In the genomic region with DNA sequence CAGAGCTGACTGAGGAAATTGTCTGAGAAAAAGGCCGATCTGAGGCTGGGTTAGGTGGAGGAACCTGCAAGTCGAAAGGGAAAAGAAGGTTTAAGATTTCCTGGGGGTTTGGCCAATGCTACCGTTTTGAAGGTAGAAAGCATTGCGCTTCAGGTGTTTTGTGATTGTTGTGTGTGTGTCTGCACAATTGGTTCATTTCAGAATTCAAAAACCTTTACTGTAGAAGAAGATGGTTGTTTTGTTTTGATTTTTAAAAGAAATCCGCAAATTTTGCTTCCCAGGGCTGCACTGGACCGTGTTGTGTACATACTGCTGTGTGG, we compare ENCODE assay signal across 8 mouse cellular contexts. TPM values are rescaled to one million over a fixed set of nuclear protein-coding genes. Genes with fewer than 3 reads are reported as not detected.
DNase-seq lines count a peak whose midpoint lies in the region; ATAC-seq and TF ChIP-seq lines count a peak whose summit lies in the region.

No protein-coding gene starts in this region.

- no peak for TF ChIP-seq POLR2A in kidney, adult 2 months (IDR thresholded peaks at IDR 0.05; ENCODE audit: low read depth, low read length)

- peak overlapping the region; percentile 89 for H3K4me2 ChIP-seq in midbrain, embryonic 11.5 days

- peak overlapping the region; percentile 79 for H3K27ac ChIP-seq in kidney, adult 2 months (ENCODE audit: insufficient read depth, low read depth, low read length)
- H3K27ac ChIP-seq in hindbrain, embryonic 10.5 days = peak overlapping the region; percentile 96
- peak overlapping the region; percentile 76 for H3K27ac ChIP-seq in midbrain, embryonic 11.5 days (ENCODE audit: low read depth, low read length)

- no peak for TF ChIP-seq CTCF in kidney, adult 2 months (conservative IDR thresholded peaks at IDR 0.05; ENCODE audit: insufficient read depth, insufficient read length, low read depth, low read length)

- H3K9ac ChIP-seq in midbrain, embryonic 11.5 days (ENCODE audit: low read length) = peak overlapping the region; percentile 90

- H3K27me3 ChIP-seq in kidney, adult 2 months (replicated peaks; ENCODE audit: control insufficient read depth, insufficient read depth, low read length) = no peaks in the 10 kb centered on the region
- peaks cover 3% of the 10 kb centered on the region; the same call in 1 of the 2 replicates for H3K27me3 ChIP-seq in hindbrain, embryonic 10.5 days (ENCODE audit: insufficient read depth, poor library complexity, severe bottlenecking)
- no peaks in the 10 kb centered on the region for H3K27me3 ChIP-seq in midbrain, embryonic 11.5 days (ENCODE audit: control insufficient read depth, insufficient read depth, low read length)

- no peaks in the 10 kb centered on the region for H3K9me3 ChIP-seq in hindbrain, embryonic 10.5 days
- H3K9me3 ChIP-seq in midbrain, embryonic 11.5 days (ENCODE audit: control insufficient read depth, low read length) = no peaks in the 10 kb centered on the region

- H3K36me3 ChIP-seq in kidney, adult 2 months (ENCODE audit: control insufficient read depth, insufficient read depth, low read length) = no peaks in the 10 kb centered on the region
- peaks cover 2% of the 10 kb centered on the region; the same call in 1 of the 2 replicates for H3K36me3 ChIP-seq in hindbrain, embryonic 10.5 days
- no peaks in the 10 kb centered on the region for H3K36me3 ChIP-seq in midbrain, embryonic 11.5 days (ENCODE audit: control insufficient read depth, insufficient read depth, low read length)

- WGBS in kidney, adult 2 months = 2% methylated on average over 6 of the region's 6 CpGs
- 2% methylated on average over 6 of the region's 6 CpGs for WGBS in hindbrain, embryonic 10.5 days
- WGBS in midbrain, embryonic 11.5 days = under 1% methylated on average over 6 of the region's 6 CpGs

- peaks cover 14% of the 10 kb centered on the region for H3K4me1 ChIP-seq in kidney, adult 2 months (ENCODE audit: control insufficient read depth, insufficient read depth, low read length)
- H3K4me1 ChIP-seq in hindbrain, embryonic 10.5 days (replicated peaks) = peaks cover 44% of the 10 kb centered on the region
- H3K4me1 ChIP-seq in midbrain, embryonic 11.5 days (ENCODE audit: control insufficient read depth, insufficient read depth, low read length) = peaks cover 30% of the 10 kb centered on the region

- ATAC-seq in midbrain, embryonic 11.5 days (ENCODE audit: low FRiP score) = no peak
- no peak for ATAC-seq in activated CD4-positive, CD25-positive, alpha-beta regulatory T cell, adult 4 months

- peak overlapping the region; percentile 77 for H3K4me3 ChIP-seq in kidney, adult 2 months (ENCODE audit: insufficient read depth, low read depth, low read length)
- H3K4me3 ChIP-seq in hindbrain, embryonic 10.5 days = peak overlapping the region; percentile 72
- H3K4me3 ChIP-seq in midbrain, embryonic 11.5 days (ENCODE audit: low read depth, low read length) = peak overlapping the region; percentile 63

- DNase-seq in kidney, adult 2 months = no peak
- DNase-seq in kidney, postnatal 4 days = no peak
- DNase-seq in MEL-GATA-1-ER (ENCODE audit: extremely low read depth, low read depth) = peak; percentile 26
- DNase-seq in hindbrain, embryonic 10.5 days (ENCODE audit: low spot score) = no peak
- peak; percentile 93 for DNase-seq in midbrain, embryonic 11.5 days (ENCODE audit: low spot score, missing footprints)
- no peak for DNase-seq in cerebellum, adult 11-12 months
- DNase-seq in adrenal gland, postnatal 4 days (ENCODE audit: low spot score in 2 of 2) = no peak

RNA-seq across cellular contexts. Expression of a gene that starts 0.4 kb away (rescaled TPM):
- 34.7 and 35.4 TPM in 2 replicates for polyA plus RNA-seq in kidney, adult 2 months (2012; rRNA removed)
- 14.9 and 18.7 TPM in 2 replicates for polyA plus RNA-seq in hindbrain, embryonic 10.5 days (2016; fragmentation: Nextera tagmentation; extraction: Ambion mirVana)
- 13.4 and 13.5 TPM in 2 replicates for polyA plus RNA-seq in midbrain, embryonic 11.5 days (2014; fragmentation: Nextera tagmentation; extraction: Ambion mirVana)
- polyA plus RNA-seq in activated CD4-positive, CD25-positive, alpha-beta regulatory T cell, adult 4 months (2017; shearing (Covaris generic)) = 1 to 10 TPM; 4.0 to 4.7 TPM
- total RNA-seq in adrenal gland, postnatal 4 days (2021) = 10 to 100 TPM; 43.7 to 44.7 TPM

Comparison
In these comparisons a context has a peak if more than half of its experiments do, and no peak if none do; other contexts are left out.
1. DNase-seq: peak in MEL-GATA-1-ER (single experiment) and midbrain, embryonic 11.5 days (single experiment); none in kidney, adult 2 months (single experiment), kidney, postnatal 4 days (0 of 2), hindbrain, embryonic 10.5 days (single experiment), cerebellum, adult 11-12 months (single experiment) and adrenal gland, postnatal 4 days (0 of 2).
2. Peak in every context shown above with its lines, with median percentiles within 50 percentile points of each other: H3K27ac ChIP-seq and H3K4me3 ChIP-seq.